Mouse (Mus musculus): Measurements from ENCODE around the gene Bsph2.

Gene Bsph2

DNA sequence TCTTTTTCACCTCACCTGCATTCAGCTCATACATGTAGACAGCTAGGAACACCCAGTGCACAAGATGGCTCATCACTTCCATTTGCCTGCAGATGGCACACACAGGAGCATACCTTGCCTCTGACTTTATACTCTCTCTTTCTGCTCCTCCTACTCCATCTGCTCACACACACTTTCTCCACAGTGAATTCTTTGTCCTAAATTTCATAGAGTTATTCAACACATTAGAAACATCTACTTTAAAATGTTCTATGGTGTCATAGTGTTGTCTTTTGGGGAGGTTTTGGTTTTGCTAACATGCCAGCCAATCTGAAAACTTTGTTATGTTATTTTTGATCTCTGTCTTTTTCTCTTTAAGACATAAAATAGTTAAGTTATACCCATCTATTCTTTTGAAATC lies at the start of gene Bsph2:
Bsph2 (minus strand) TSS at position 101 of the 400 bp plus-strand sequence.
- no peak for DNase-seq (ENCODE audit: low spot score)

- DNase-seq (ENCODE audit: low spot score) = no peak
These were observed 59.3 kb downstream of the Bsph2 start for GRCm38 (mm10) chr7:13511539-13511938.

Measured in embryo, embryonic 10 days (tissue).